Mouse (Mus musculus) embryonic facial prominence, embryonic 13.5 days (tissue): ENCODE data around the gene Clps. TPM values are rescaled to one million over a fixed set of nuclear protein-coding genes. Genes with fewer than 3 reads are reported as not detected.

Source experiments
- ATAC-seq: fragments of 200-750 bp; cut with Nextera tagmentation; 2 replicates; pipeline ENCODE4 v1.8.0; 2017; ENCODE audit warnings: low read depth; ENCODE audit not compliant: insufficient number of reproducible peaks, insufficient read depth, low FRiP score, low TSS enrichment
- H3K27ac ChIP-seq: fragments of 300-500 bp; sonication (generic); 2 replicates; pipeline ENCODE4 v1.5.1; 2015; ENCODE audit warnings: moderate library complexity, mild to moderate bottlenecking, inconsistent platforms
- H3K27me3 ChIP-seq: fragments of 300-500 bp; sonication (generic); 2 replicates; pipeline ENCODE4 v1.6.1; 2015; ENCODE audit warnings: mild to moderate bottlenecking, inconsistent platforms
- H3K36me3 ChIP-seq: fragments of 300-500 bp; sonication (generic); 2 replicates; pipeline ENCODE4 v1.6.1; 2015; ENCODE audit warnings: mild to moderate bottlenecking, inconsistent platforms
- H3K4me1 ChIP-seq: fragments of 300-500 bp; sonication (generic); 2 replicates; pipeline ENCODE4 v1.6.1; 2015; ENCODE audit warnings: inconsistent platforms
- H3K4me2 ChIP-seq: fragments of 300-500 bp; sonication (generic); 2 replicates; pipeline ENCODE4 v1.6.1; 2015; ENCODE audit warnings: moderate library complexity, mild to moderate bottlenecking, inconsistent platforms
- H3K4me3 ChIP-seq: fragments of 300-500 bp; sonication (generic); 2 replicates; pipeline ENCODE4 v1.5.1; 2015; ENCODE audit warnings: mild to moderate bottlenecking, inconsistent platforms
- H3K9ac ChIP-seq: fragments of 300-500 bp; sonication (generic); 2 replicates; pipeline ENCODE4 v1.6.1; 2015; ENCODE audit warnings: mild to moderate bottlenecking, inconsistent platforms
- H3K9me3 ChIP-seq: fragments of 300-500 bp; sonication (generic); 2 replicates; pipeline ENCODE4 v1.6.1; 2016; ENCODE audit warnings: inconsistent platforms
- WGBS: fragments of 180-500 bp; shearing (Covaris S2); methylation state at CpG from one replicate; pipeline ENCODE4 v1.1.7; 2015; ENCODE audit warnings: mixed read lengths; 5-methylcytosine and 5-hydroxymethylcytosine counted together
- polyA plus RNA-seq: library from polyadenylated mRNA; unstranded; fragments of >200 nt; fragmentation: Nextera tagmentation; extraction: Ambion mirVana; gene quantifications from 2 replicates; pipeline ENCODE4 v1.2.1, GENCODE M21; 2015

Clps gene
- polyA plus RNA-seq, 1 experiment from 2014 or later, result not detected

DNA sequence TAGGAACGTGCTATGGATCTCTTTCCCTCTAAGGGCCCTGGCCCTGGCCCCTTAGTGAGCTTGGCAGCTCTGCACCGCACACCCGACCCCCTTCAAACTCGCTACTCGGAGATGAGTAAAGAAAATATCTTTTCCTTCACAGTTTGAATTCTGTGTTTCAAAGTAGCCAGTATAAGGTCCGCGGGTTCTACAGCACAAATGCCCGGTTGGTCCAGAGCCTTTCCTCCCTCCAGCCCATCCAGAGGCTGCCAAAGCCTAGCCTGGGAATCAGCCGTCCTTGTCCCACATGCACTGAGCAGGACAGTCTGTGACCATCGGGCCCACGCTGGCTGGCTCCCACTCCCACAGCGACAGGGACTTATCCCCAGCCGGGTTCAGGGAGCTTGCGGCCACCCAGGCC is 11.5 kb downstream of the Clps start, which contains the start of gene Clpsl2:
Clpsl2 (plus strand) TSS at position 301 of the 400 bp plus-strand sequence.
- no peak within 1 kb of the TSS for H3K9ac ChIP-seq
- H3K4me3 ChIP-seq, result no peak within 1 kb of the TSS
- H3K27ac ChIP-seq, result no peak within 1 kb of the TSS
- peaks cover 15% of the 10 kb centered on the region for H3K4me1 ChIP-seq
- H3K4me2 ChIP-seq, result no peak within 1 kb of the TSS
- no peak for ATAC-seq
- no peaks in the 10 kb centered on the region; the same call in 1 of the 2 replicates for H3K27me3 ChIP-seq
- no peaks in the 10 kb centered on the region for H3K9me3 ChIP-seq
- H3K36me3 ChIP-seq, result no peaks in the 10 kb centered on the region
- 69% methylated on average over 14 of the region's 14 CpGs for WGBS

DNA sequence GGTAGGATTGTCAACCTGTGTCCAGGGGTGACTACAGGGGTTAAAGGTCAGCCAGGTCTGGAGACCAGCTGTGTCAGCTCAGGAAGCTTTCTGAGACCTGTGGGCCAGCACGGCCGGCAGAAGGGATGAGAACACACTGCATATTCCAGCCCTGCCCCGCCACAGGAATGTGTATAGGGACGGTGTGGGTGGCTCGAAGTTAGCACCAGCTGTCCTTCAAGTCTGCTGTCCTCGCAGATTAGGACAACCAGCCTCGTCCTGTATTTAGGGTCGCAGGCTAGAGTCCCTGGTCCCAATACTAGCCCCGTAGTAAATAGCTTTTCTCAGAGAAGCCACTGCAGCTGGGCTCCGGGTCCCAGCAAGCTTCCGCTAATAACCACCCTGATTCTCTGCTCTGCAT is 12.0 kb downstream of the Clps start:
- H3K36me3 ChIP-seq, result no peaks in the 10 kb centered on the region
- H3K4me2 ChIP-seq, result no peak overlapping the region
- H3K4me3 ChIP-seq, result no peak overlapping the region
- WGBS, result 56% methylated on average over 11 of the region's 11 CpGs
- no peak for ATAC-seq
- peaks cover 11% of the 10 kb centered on the region for H3K4me1 ChIP-seq
- H3K9me3 ChIP-seq, result no peaks in the 10 kb centered on the region
- H3K9ac ChIP-seq, result no peak overlapping the region
- no peaks in the 10 kb centered on the region; the same call in 1 of the 2 replicates for H3K27me3 ChIP-seq
- H3K27ac ChIP-seq, result no peak overlapping the region

DNA sequence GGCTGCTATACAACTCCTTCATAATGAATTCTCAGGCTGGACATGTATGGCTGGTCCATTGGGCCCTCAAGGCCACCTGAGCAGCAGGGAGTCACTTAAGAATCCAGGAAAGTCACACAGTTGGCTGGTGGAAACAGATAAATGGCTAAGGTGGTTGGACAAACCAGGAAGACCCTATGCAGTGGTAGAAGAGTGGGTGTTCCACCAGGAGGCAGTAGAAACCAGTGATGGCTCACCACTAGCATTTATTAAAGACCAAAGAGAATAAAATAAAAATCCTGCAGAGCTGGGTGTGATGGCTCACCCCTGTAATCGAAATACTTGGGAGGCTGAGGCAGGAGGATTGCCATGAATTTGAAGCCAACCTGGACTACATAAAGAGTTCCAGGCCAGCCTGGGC is 13.6 kb downstream of the Clps start:
- Histone ChIP-seq H3K27me3 (no peaks in the 10 kb centered on the region; the same call in 1 of the 2 replicates), H3K9me3 (peaks cover under 1% of the 10 kb centered on the region; the same call in 1 of the 2 replicates), H3K9ac (no peak overlapping the region), H3K27ac (no peak overlapping the region), H3K4me2 (no peak overlapping the region), H3K4me1 (no peaks in the 10 kb centered on the region), H3K36me3 (no peaks in the 10 kb centered on the region), H3K4me3 (no peak overlapping the region)
- no peak for ATAC-seq
- WGBS, result 96% methylated on average over 1 of the region's 1 CpGs

DNA sequence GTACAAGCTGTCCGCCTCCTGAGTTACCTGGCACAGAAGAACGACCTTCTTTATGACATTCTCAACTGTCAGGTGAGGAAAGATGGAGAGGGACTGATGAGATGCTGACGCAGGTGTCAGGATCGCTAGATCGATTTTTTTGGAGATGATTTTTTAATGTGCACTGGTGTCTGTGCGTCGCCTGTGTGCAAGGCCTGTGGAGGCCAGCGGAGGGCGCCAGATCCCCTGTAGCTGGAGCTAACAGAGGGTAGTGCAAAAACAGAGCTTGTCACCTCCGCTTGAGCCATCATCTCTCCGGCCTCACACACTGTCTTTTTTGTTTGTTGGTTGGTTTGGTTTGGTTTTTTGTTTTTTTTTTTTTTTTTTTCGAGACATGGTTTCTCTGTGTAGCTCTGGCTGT is 22.7 kb downstream of the Clps start:
- Histone ChIP-seq H3K4me2 (no peak overlapping the region), H3K36me3 (no peaks in the 10 kb centered on the region), H3K4me3 (no peak overlapping the region), H3K9ac (no peak overlapping the region), H3K4me1 (no peaks in the 10 kb centered on the region), H3K27me3 (0 out of 2 replicates have a peak, but pooled peaks cover 5% of the 10 kb centered on the region), H3K9me3 (peaks cover 26% of the 10 kb centered on the region), H3K27ac (no peak overlapping the region)
- WGBS, result 49% methylated on average over 12 of the region's 12 CpGs
- ATAC-seq, result no peak

DNA sequence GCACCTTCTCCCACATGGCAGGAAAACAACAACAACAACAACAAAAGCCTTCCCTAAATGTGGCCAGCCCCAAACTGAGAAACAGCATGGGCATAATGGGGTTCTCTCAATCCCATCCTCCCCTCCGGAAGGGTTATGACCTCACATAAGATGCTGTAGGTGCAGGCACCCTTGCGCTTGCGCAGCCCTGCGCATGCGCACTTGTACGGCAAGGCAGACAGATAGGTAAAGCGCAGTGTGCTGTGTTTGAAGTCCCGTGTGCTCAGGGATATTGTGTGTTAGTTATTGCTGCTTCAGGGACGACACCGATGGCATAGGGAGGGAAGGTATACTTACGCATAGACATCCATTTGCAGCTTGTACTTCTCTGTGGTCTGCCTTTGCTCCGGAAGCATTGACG is 27.2 kb downstream of the Clps start:
- Histone ChIP-seq H3K36me3 (no peaks in the 10 kb centered on the region), H3K27ac (no peak overlapping the region), H3K9ac (no peak overlapping the region), H3K4me2 (no peak overlapping the region), H3K27me3 (0 out of 2 replicates have a peak, but pooled peaks cover 5% of the 10 kb centered on the region), H3K4me1 (peaks cover 7% of the 10 kb centered on the region), H3K4me3 (no peak overlapping the region), H3K9me3 (0 out of 2 replicates have a peak, but pooled peaks cover 4% of the 10 kb centered on the region)
- no peak for ATAC-seq
- WGBS, result 90% methylated on average over 13 of the region's 13 CpGs

DNA sequence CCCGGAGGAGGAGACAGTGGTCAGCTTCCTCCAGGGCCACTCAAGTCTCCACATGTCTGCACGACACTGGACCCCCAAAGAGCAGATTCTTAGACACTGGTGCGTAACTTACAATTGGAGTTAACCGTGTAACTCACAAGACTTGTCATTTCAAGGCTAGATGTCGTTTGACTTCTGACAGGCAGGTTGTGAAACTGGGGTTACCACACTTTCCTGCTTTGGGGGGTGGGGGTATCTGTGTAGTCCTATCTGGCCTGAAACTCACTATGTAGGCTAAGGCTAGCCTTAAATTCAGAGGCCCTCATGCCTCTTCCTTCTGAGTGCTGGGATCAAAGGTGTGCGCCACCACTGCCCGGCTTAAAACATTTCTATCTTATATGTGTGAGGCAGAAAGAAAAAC is 28.0 kb downstream of the Clps start:
- Histone ChIP-seq H3K4me2 (no peak overlapping the region), H3K36me3 (no peaks in the 10 kb centered on the region), H3K9me3 (0 out of 2 replicates have a peak, but pooled peaks cover 3% of the 10 kb centered on the region), H3K4me1 (peaks cover 11% of the 10 kb centered on the region), H3K9ac (no peak overlapping the region), H3K27me3 (0 out of 2 replicates have a peak, but pooled peaks cover 3% of the 10 kb centered on the region), H3K27ac (no peak overlapping the region), H3K4me3 (no peak overlapping the region)
- WGBS, result 84% methylated on average over 7 of the region's 7 CpGs
- no peak for ATAC-seq

DNA sequence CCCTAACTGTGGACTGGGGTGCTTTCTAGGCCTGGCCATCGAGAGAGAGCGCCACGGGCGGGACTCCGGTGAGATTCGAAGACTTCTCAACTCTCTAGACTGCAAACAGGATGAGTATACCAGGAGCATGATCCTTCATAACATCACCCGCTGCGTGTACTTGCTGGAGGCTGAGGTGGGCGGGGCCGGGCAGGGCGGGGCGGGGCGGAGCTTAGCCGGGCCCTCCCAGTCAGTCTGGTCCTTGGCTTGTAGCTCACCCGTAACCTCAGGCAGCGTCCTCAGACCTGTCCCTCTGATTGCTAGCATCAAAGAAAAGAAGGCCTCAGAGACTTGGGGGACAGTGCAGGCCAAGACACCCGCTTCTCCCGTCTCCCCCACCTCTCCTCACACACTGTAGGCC is 28.6 kb downstream of the Clps start:
- H3K4me2 ChIP-seq, result peak overlapping the region; percentile 34
- no peaks in the 10 kb centered on the region for H3K36me3 ChIP-seq
- peaks cover 16% of the 10 kb centered on the region for H3K4me1 ChIP-seq
- no peak overlapping the region for H3K4me3 ChIP-seq
- H3K9ac ChIP-seq, result peak overlapping the region; percentile 36
- no peak for ATAC-seq
- 12% methylated on average over 18 of the region's 18 CpGs for WGBS
- no peaks in the 10 kb centered on the region for H3K9me3 ChIP-seq
- no peaks in the 10 kb centered on the region for H3K27me3 ChIP-seq
- no peak overlapping the region for H3K27ac ChIP-seq

DNA sequence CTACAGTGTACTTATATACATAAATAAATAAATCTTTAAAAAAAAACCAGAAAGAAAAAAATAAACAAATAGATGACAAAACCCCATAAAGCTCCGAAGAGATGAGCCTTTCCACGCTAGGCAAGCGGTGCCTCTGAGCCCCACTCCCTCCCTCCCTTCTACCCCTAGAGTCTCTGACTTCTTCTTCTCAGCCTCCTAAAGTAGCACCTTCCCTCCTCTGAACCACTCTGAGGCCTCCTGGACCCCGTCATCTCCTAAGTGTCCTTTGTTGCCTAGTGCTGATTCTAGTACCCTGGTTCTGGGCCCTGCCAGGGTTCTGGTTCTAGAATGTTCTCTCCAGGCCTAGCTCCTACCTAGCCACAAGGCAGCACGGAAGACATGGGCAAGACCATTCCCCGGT is 30.1 kb downstream of the Clps start, which contains the start of gene Armc12:
Armc12 (plus strand) TSS at position 301 of the 400 bp plus-strand sequence.
- Histone ChIP-seq H3K27me3 (no peaks in the 10 kb centered on the region), H3K4me1 (peaks cover 16% of the 10 kb centered on the region), H3K9ac (peak within 1 kb of the TSS; percentile 36; the same call in 1 of the 2 replicates), H3K36me3 (no peaks in the 10 kb centered on the region), H3K9me3 (no peaks in the 10 kb centered on the region), H3K4me3 (no peak within 1 kb of the TSS), H3K4me2 (peak within 1 kb of the TSS; percentile 34), H3K27ac (no peak within 1 kb of the TSS; the same call in 1 of the 2 replicates)
- WGBS, result 81% methylated on average over 6 of the region's 6 CpGs
- ATAC-seq, result no peak

DNA sequence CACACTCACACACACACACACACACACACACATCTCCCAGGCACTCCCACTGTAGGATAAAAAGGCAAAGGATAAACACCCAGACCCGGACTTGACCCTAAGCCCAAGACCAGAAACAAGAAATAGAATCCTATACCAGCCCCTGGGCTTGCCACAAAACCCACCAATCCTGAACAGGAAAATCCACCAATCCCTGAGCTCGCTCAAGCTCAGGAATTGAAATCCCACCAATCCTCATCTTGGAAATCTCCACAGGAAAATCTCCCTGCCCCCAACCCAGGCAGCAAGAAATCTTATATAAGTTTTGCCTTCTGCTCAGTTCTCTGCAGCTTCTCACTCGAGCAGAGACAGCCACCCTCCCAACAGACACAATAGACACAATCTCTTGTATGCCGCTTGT is 31.4 kb downstream of the Clps start:
- no peaks in the 10 kb centered on the region for H3K36me3 ChIP-seq
- no peaks in the 10 kb centered on the region for H3K9me3 ChIP-seq
- H3K27ac ChIP-seq, result no peak overlapping the region
- H3K9ac ChIP-seq, result no peak overlapping the region
- 64% methylated on average over 4 of the region's 4 CpGs for WGBS
- H3K27me3 ChIP-seq, result no peaks in the 10 kb centered on the region
- peaks cover 19% of the 10 kb centered on the region for H3K4me1 ChIP-seq
- ATAC-seq, result no peak
- no peak overlapping the region for H3K4me3 ChIP-seq
- H3K4me2 ChIP-seq, result no peak overlapping the region

DNA sequence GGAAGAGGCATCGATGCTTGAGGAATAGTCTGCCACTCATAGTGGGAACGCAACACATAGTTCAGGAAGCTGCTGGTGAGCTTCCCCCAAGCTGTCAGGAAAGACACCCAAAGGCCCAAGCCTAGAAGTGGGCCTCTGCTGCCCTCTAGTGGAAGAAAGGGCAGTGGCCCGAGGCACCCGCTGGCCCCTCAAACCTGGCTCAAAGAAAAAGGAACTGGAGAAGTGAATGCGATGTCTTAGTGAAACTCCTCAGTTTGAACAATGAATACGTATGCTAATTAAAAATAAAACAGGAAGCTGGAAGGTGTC is 32.6 kb downstream of the Clps start:
- Histone ChIP-seq H3K27ac (no peak overlapping the region), H3K9ac (peak overlapping the region; percentile 51; the same call in 1 of the 2 replicates), H3K27me3 (no peaks in the 10 kb centered on the region), H3K36me3 (no peaks in the 10 kb centered on the region), H3K4me3 (peak overlapping the region; percentile 20; the same call in 1 of the 2 replicates), H3K4me1 (peaks cover 28% of the 10 kb centered on the region), H3K4me2 (peak overlapping the region; percentile 51), H3K9me3 (no peaks in the 10 kb centered on the region)
- no peak for ATAC-seq
- 2% methylated on average over 6 of the region's 6 CpGs for WGBS

DNA sequence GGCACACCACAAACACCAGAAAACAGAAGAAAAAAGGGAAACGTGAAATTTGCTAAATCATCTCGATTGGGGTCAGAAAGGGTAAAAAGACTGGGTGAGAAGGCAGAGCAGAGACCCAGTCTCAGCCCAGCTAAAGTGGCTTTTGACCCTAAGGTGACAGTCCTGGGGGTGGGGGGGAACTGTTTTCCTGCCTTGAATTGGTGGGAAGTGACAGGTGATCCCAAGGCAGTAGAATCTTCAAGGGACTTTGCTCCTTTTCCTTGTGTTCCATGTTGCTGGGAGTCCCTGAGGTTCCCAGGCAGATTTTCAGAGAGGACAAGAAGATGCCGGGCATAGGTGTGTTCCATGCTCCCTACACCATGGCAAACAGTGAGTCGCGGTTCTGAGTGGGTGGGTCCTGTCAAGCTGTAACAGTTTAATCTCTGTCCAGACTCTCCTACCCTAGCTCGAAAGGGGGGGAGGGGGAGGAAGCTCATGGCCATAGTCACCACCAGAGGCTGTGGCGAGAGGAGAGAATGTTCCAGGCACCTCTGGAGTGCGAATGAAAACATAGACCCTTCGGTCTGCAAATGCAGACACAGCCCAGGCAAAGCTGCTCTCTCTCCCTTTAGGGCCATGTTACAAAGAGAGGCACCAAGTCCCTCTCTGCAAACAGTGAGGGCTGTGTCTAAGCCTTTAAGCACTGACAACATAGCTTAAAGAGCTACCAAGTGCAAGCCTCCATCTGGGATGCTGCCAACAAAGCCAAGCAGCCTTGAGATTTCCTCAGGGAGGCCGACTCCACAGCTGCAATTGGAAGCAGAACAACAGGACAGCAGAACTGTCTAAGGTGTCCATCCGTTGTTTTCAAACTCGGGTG is 33.2 kb downstream of the Clps start:
- Histone ChIP-seq H3K27me3 (no peaks in the 10 kb centered on the region), H3K4me1 (peaks cover 31% of the 10 kb centered on the region), H3K9ac (peak overlapping the region; percentile 51; the same call in 1 of the 2 replicates), H3K4me2 (peak overlapping the region; percentile 51), H3K36me3 (no peaks in the 10 kb centered on the region), H3K9me3 (no peaks in the 10 kb centered on the region), H3K4me3 (peak overlapping the region; percentile 20; the same call in 1 of the 2 replicates), H3K27ac (no peak overlapping the region)
- 44% methylated on average over 12 of the region's 12 CpGs for WGBS
- no peak for ATAC-seq
